Mouse (Mus musculus): ENCODE data around the gene Paox. TPM values are rescaled to one million over a fixed set of nuclear protein-coding genes. Genes with fewer than 3 reads are reported as not detected.
A peak's percentile ranks its signal among the peaks of the same experiment; 100 is the strongest.

Gene Paox
- total and polyA plus RNA-seq, 2 experiments from 2014 or later, result 8.7 to 11.8 TPM

GRCm38 (mm10) chr7:140121338-140121910 is 5.8 kb downstream of the Paox start:
- H3K9ac ChIP-seq (replicated peaks; ENCODE audit: low read depth, low read length), result no peak overlapping the region
- H3K27ac ChIP-seq (ENCODE audit: low read depth), result no peak overlapping the region
- H3K36me3 ChIP-seq (replicated peaks; ENCODE audit: control insufficient read depth, insufficient read depth, low read length), result no peaks in the 10 kb centered on the region
- H3K27me3 ChIP-seq (ENCODE audit: control insufficient read depth, insufficient read depth, low read length), result no peaks in the 10 kb centered on the region
- DNase-seq (ENCODE audit: low spot score) (no peak), ATAC-seq (ENCODE audit: insufficient read depth, low read depth) (no peak)
- WGBS, result 68% methylated on average over 13 of the region's 13 CpGs
- no peaks in the 10 kb centered on the region for H3K9me3 ChIP-seq (replicated peaks; ENCODE audit: control insufficient read depth, low read length)
- no peak overlapping the region for H3K4me2 ChIP-seq (ENCODE audit: low read depth, low read length)
- no peak overlapping the region for H3K4me3 ChIP-seq (ENCODE audit: low read depth, low read length)
- peaks cover 10% of the 10 kb centered on the region; the same call in 1 of the 2 replicates for H3K4me1 ChIP-seq (ENCODE audit: control insufficient read depth, insufficient read depth)
- TF ChIP-seq EP300 (IDR thresholded peaks at IDR 0.05; ENCODE audit: low read depth), result no peak
- no peak for TF ChIP-seq CTCF (IDR thresholded peaks at IDR 0.05; ENCODE audit: low read depth)

- H3K36me3 ChIP-seq (replicated peaks; ENCODE audit: control insufficient read depth, insufficient read depth, low read length), result no peaks in the 10 kb centered on the region
- no peak for ATAC-seq (ENCODE audit: insufficient read depth, low read depth)
- no peak overlapping the region for H3K27ac ChIP-seq (ENCODE audit: low read depth)
- peaks cover 6% of the 10 kb centered on the region; the same call in 1 of the 2 replicates for H3K4me1 ChIP-seq (ENCODE audit: control insufficient read depth, insufficient read depth)
- H3K4me2 ChIP-seq (ENCODE audit: low read depth, low read length), result no peak overlapping the region
- H3K9me3 ChIP-seq (replicated peaks; ENCODE audit: control insufficient read depth, low read length), result no peaks in the 10 kb centered on the region
- 20% methylated on average over 4 of the region's 4 CpGs for WGBS
- TF ChIP-seq EP300 (IDR thresholded peaks at IDR 0.05; ENCODE audit: low read depth) (no peak), CTCF (IDR thresholded peaks at IDR 0.05; ENCODE audit: low read depth) (no peak)
- H3K4me3 ChIP-seq (ENCODE audit: low read depth, low read length), result no peak overlapping the region
- no peak overlapping the region for H3K9ac ChIP-seq (replicated peaks; ENCODE audit: low read depth, low read length)
- no peaks in the 10 kb centered on the region for H3K27me3 ChIP-seq (ENCODE audit: control insufficient read depth, insufficient read depth, low read length)
- no peak for DNase-seq (ENCODE audit: low spot score)
These were observed 7.2 kb downstream of the Paox start for GRCm38 (mm10) chr7:140122765-140123164.

GRCm38 (mm10) chr7:140124382-140124781 is 8.8 kb downstream of the Paox start:
- H3K4me3 ChIP-seq (ENCODE audit: low read depth, low read length), result no peak overlapping the region
- TF ChIP-seq EP300 (IDR thresholded peaks at IDR 0.05; ENCODE audit: low read depth) (no peak), CTCF (IDR thresholded peaks at IDR 0.05; ENCODE audit: low read depth) (no peak)
- no peak for ATAC-seq (ENCODE audit: insufficient read depth, low read depth)
- DNase-seq (ENCODE audit: low spot score), result no peak
- H3K36me3 ChIP-seq (replicated peaks; ENCODE audit: control insufficient read depth, insufficient read depth, low read length), result no peaks in the 10 kb centered on the region
- H3K27me3 ChIP-seq (ENCODE audit: control insufficient read depth, insufficient read depth, low read length), result no peaks in the 10 kb centered on the region
- H3K9me3 ChIP-seq (replicated peaks; ENCODE audit: control insufficient read depth, low read length), result no peaks in the 10 kb centered on the region
- H3K27ac ChIP-seq (ENCODE audit: low read depth), result no peak overlapping the region
- no peak overlapping the region for H3K9ac ChIP-seq (replicated peaks; ENCODE audit: low read depth, low read length)
- WGBS, result 76% methylated on average over 1 of the region's 1 CpGs
- peaks cover 6% of the 10 kb centered on the region; the same call in 1 of the 2 replicates for H3K4me1 ChIP-seq (ENCODE audit: control insufficient read depth, insufficient read depth)
- H3K4me2 ChIP-seq (ENCODE audit: low read depth, low read length), result no peak overlapping the region

- H3K4me1 ChIP-seq (ENCODE audit: control insufficient read depth, insufficient read depth), result peaks cover 6% of the 10 kb centered on the region; the same call in 1 of the 2 replicates
- H3K9me3 ChIP-seq (replicated peaks; ENCODE audit: control insufficient read depth, low read length), result no peaks in the 10 kb centered on the region
- H3K27ac ChIP-seq (ENCODE audit: low read depth), result no peak overlapping the region; the same call in 1 of the 2 replicates
- 2% methylated on average over 40 of the region's 40 CpGs for WGBS
- H3K36me3 ChIP-seq (replicated peaks; ENCODE audit: control insufficient read depth, insufficient read depth, low read length), result peaks cover 10% of the 10 kb centered on the region
- TF ChIP-seq EP300 (IDR thresholded peaks at IDR 0.05; ENCODE audit: low read depth) (no peak), CTCF (IDR thresholded peaks at IDR 0.05; ENCODE audit: low read depth) (no peak)
- H3K4me3 ChIP-seq (ENCODE audit: low read depth, low read length), result peak overlapping the region; percentile 72
- H3K4me2 ChIP-seq (ENCODE audit: low read depth, low read length), result peak overlapping the region; percentile 86
- peak; percentile 97 for ATAC-seq (ENCODE audit: insufficient read depth, low read depth)
- peak overlapping the region; percentile 68 for H3K9ac ChIP-seq (replicated peaks; ENCODE audit: low read depth, low read length)
- no peaks in the 10 kb centered on the region for H3K27me3 ChIP-seq (ENCODE audit: control insufficient read depth, insufficient read depth, low read length)
- DNase-seq (ENCODE audit: low spot score), result peak; percentile 88
These were observed 9.9 kb downstream of the Paox start for GRCm38 (mm10) chr7:140125278-140126021.

GRCm38 (mm10) chr7:140126022-140126350 is 10.4 kb downstream of the Paox start:
- Histone ChIP-seq H3K36me3 (replicated peaks; ENCODE audit: control insufficient read depth, insufficient read depth, low read length) (peaks cover 11% of the 10 kb centered on the region), H3K4me2 (ENCODE audit: low read depth, low read length) (peak overlapping the region; percentile 86), H3K27me3 (ENCODE audit: control insufficient read depth, insufficient read depth, low read length) (no peaks in the 10 kb centered on the region), H3K4me3 (ENCODE audit: low read depth, low read length) (peak overlapping the region; percentile 72), H3K4me1 (ENCODE audit: control insufficient read depth, insufficient read depth) (peaks cover 6% of the 10 kb centered on the region; the same call in 1 of the 2 replicates), H3K27ac (ENCODE audit: low read depth) (no peak overlapping the region), H3K9me3 (replicated peaks; ENCODE audit: control insufficient read depth, low read length) (no peaks in the 10 kb centered on the region), H3K9ac (replicated peaks; ENCODE audit: low read depth, low read length) (peak overlapping the region; percentile 68)
- no peak for ATAC-seq (ENCODE audit: insufficient read depth, low read depth)
- no peak for TF ChIP-seq EP300 (IDR thresholded peaks at IDR 0.05; ENCODE audit: low read depth)
- no peak for TF ChIP-seq CTCF (IDR thresholded peaks at IDR 0.05; ENCODE audit: low read depth)
- DNase-seq (ENCODE audit: low spot score), result no peak
- 6% methylated on average over 5 of the region's 5 CpGs for WGBS

Measured in heart, postnatal 0 days (tissue).